Mouse (Mus musculus) frontal cortex, adult 2 months (tissue): ENCODE measurements around the gene Hnrnpk. TPM values are rescaled to one million over a fixed set of nuclear protein-coding genes. Genes with fewer than 3 reads are reported as not detected.
"Not testable (repeated sequence)": the region's sequence is repeated elsewhere in the genome, so short reads cannot be mapped to it uniquely, and the experiment has no call there.

Experiments used
- DNase-seq, 2 experiments: peaks; one replicate each; pipeline ENCODE4 v3.0.0; 2022; ENCODE audit warnings: low spot score in 1 of 2; ENCODE audit errors: extremely low spot score in 1 of 2
- polyA plus RNA-seq: library from polyadenylated mRNA; depleted of rRNA; stranded (reverse); fragments of >200 nt; gene quantifications from 2 replicates; pipeline ENCODE4 v1.2.3, GENCODE M21; 2012; rRNA removed

The Hnrnpk gene
- 394 and 489 TPM in 2 replicates for polyA plus RNA-seq

GRCm38 (mm10) chr13:58403243-58403642, at the start of gene Hnrnpk:
Hnrnpk (minus strand) TSS chr13:58403343.
- DNase-seq: not testable (repeated sequence)

- no peak for DNase-seq
Observed at GRCm38 (mm10) chr13:58452246-58452645, 49.1 kb upstream of the Hnrnpk start.

GRCm38 (mm10) chr13:58450459-58451182, 47.5 kb upstream of the Hnrnpk start:
- DNase-seq: no peak

GRCm38 (mm10) chr13:58446541-58446940, 43.4 kb upstream of the Hnrnpk start:
- no peak for DNase-seq

- no peak for DNase-seq
Observed at GRCm38 (mm10) chr13:58443787-58444186, 40.6 kb upstream of the Hnrnpk start.

- DNase-seq: no peak
Observed at GRCm38 (mm10) chr13:58443326-58443725, 40.2 kb upstream of the Hnrnpk start.

GRCm38 (mm10) chr13:58439716-58440115, 36.6 kb upstream of the Hnrnpk start:
- no peak for DNase-seq

GRCm38 (mm10) chr13:58423061-58423660, 20.0 kb upstream of the Hnrnpk start:
- no peak for DNase-seq

- no peak for DNase-seq
Observed at GRCm38 (mm10) chr13:58422242-58422641, 19.1 kb upstream of the Hnrnpk start.

GRCm38 (mm10) chr13:58421026-58421425, 17.9 kb upstream of the Hnrnpk start:
- no peak for DNase-seq

GRCm38 (mm10) chr13:58419266-58419665, 16.1 kb upstream of the Hnrnpk start:
- no peak for DNase-seq

- no peak for DNase-seq
Observed at GRCm38 (mm10) chr13:58418656-58419055, 15.5 kb upstream of the Hnrnpk start.

- DNase-seq: no peak
Observed at GRCm38 (mm10) chr13:58415838-58416237, 12.7 kb upstream of the Hnrnpk start.

GRCm38 (mm10) chr13:58415374-58415773, 12.2 kb upstream of the Hnrnpk start:
- DNase-seq: no peak

- no peak for DNase-seq
Observed at GRCm38 (mm10) chr13:58411073-58411472, 7.9 kb upstream of the Hnrnpk start.

- DNase-seq: no peak
Observed at GRCm38 (mm10) chr13:58402744-58403110, 416 bp downstream of the Hnrnpk start.

- peak; percentile 90 to 97 for DNase-seq
Observed at GRCm38 (mm10) chr13:58402003-58402743, 970 bp downstream of the Hnrnpk start, which contains the start of gene Rmi1. Rmi1 (plus strand) TSS chr13:58402248.

GRCm38 (mm10) chr13:58401135-58402002, 1.8 kb downstream of the Hnrnpk start:
- peak; percentile 23 to 73 for DNase-seq

GRCm38 (mm10) chr13:58400576-58400975, 2.6 kb downstream of the Hnrnpk start:
- DNase-seq: no peak

GRCm38 (mm10) chr13:58397651-58398050, 5.5 kb downstream of the Hnrnpk start:
- DNase-seq: no peak
